Mouse (Mus musculus) liver, embryonic 12.5 days (tissue): ENCODE results near the gene Zic5. TPM values are rescaled to one million over a fixed set of nuclear protein-coding genes. Genes with fewer than 3 reads are reported as not detected.

Experiments used
- ATAC-seq: fragments of 200-750 bp; cut with Nextera tagmentation; 2 replicates; pipeline ENCODE4 v1.8.0; 2017; ENCODE audit warnings: moderate number of reproducible peaks, mild to moderate bottlenecking, moderate library complexity
- H3K27ac ChIP-seq: fragments of 300-500 bp; sonication (generic); 2 replicates; pipeline ENCODE4 v1.5.1; 2016; ENCODE audit warnings: mild to moderate bottlenecking
- H3K27me3 ChIP-seq: fragments of 300-500 bp; sonication (generic); replicated peaks from 2 replicates; pipeline ENCODE4 v1.6.1; 2016; ENCODE audit warnings: mild to moderate bottlenecking, moderate library complexity
- H3K36me3 ChIP-seq: fragments of 300-500 bp; sonication (generic); 2 replicates; pipeline ENCODE4 v1.6.1; 2016; ENCODE audit warnings: mild to moderate bottlenecking, moderate library complexity
- H3K4me1 ChIP-seq: fragments of 300-500 bp; sonication (generic); 2 replicates; pipeline ENCODE4 v1.6.1; 2016
- H3K4me2 ChIP-seq: fragments of 300-500 bp; sonication (generic); 2 replicates; pipeline ENCODE4 v1.6.1; 2016; ENCODE audit warnings: mild to moderate bottlenecking, moderate library complexity
- H3K4me3 ChIP-seq: fragments of 300-500 bp; sonication (generic); 2 replicates; pipeline ENCODE4 v1.5.1; 2016; ENCODE audit warnings: mild to moderate bottlenecking, moderate library complexity
- H3K9ac ChIP-seq: fragments of 300-500 bp; sonication (generic); 2 replicates; pipeline ENCODE4 v1.6.1; 2016; ENCODE audit warnings: mild to moderate bottlenecking, moderate library complexity
- H3K9me3 ChIP-seq: fragments of 300-500 bp; sonication (generic); replicated peaks from 2 replicates; pipeline ENCODE4 v1.6.1; 2016; ENCODE audit warnings: mild to moderate bottlenecking, moderate library complexity
- WGBS: fragments of 180-500 bp; shearing (Covaris S2); methylation state at CpG from one replicate; pipeline ENCODE4 v1.1.7; 2016; ENCODE audit not compliant: insufficient replicate concordance; 5-methylcytosine and 5-hydroxymethylcytosine counted together
- polyA plus RNA-seq: library from polyadenylated mRNA; unstranded; fragments of >200 nt; fragmentation: Nextera tagmentation; extraction: Ambion mirVana; gene quantifications from 2 replicates; pipeline ENCODE4 v1.2.1, GENCODE M21; 2016

Zic5 gene
- polyA plus RNA-seq, 1 experiment from 2014 or later = not detected

DNA sequence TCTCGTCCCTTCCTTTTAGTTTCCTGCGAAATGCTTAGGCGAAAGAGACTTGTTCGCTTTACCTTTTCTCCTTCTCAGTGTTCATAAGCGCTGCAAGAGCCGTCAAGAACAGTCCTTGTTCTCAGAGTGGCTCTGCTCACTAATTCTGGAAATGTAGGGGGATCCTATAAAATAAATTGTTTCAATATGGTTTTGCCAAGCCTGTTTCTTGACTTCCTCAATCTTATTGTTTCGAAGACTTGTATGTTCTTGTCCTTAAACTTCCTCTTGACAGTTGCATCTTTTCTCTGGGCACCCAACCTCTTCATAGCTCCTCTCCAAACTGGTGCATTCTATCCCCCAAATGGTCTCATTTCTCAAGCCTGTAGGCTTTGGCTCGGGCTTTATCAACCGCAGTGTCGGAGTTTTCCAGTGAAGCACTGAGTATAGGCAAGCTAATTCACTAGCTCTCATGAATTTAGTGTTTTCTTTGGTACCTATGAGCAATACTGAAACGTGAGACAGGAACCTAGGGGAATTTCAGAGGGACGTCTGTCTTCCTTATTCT is 20.2 kb upstream of the Zic5 start:
- no peak overlapping the region for H3K4me2 ChIP-seq
- no peak overlapping the region for H3K27ac ChIP-seq
- 5% methylated on average over 12 of the region's 12 CpGs for WGBS
- peaks cover 87% of the 10 kb centered on the region for H3K27me3 ChIP-seq
- H3K4me1 ChIP-seq = peaks cover 5% of the 10 kb centered on the region
- no peak for ATAC-seq
- H3K9me3 ChIP-seq = no peaks in the 10 kb centered on the region
- no peaks in the 10 kb centered on the region for H3K36me3 ChIP-seq
- no peak overlapping the region for H3K4me3 ChIP-seq
- H3K9ac ChIP-seq = no peak overlapping the region

DNA sequence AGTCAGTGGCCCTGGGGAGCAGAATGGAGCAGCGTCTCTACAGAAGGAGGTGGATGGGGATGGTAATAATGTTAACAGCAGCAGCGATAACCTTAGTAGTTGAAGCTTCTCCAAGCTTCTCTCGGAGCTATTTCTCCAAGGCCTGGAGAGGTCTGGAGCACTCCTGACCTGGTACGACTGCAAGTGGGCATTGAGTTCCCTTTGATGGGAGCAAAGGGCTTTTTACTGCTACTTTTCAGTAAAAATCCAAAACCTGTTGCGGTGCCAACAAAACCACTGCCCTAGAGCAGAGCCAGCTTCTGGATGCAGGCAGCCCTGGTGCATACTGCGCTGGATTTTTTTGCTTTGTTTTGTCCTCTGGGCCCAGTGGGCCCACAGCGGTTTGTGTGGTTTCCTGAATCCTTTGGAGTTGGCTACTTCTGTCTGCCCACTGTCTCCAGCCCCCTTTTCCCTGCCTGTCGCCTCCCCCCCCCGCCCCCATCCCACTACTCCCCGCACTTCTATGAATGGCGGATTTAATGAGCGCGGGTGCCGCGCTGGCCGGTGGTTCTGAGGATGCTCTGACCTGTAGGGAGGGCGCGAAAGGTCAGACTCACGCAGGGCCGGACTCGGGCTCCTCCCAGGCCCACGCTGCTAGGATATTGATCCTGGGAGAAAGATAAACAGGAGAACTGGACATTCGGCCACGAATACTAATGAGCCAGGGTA is 19.5 kb upstream of the Zic5 start:
- Histone ChIP-seq H3K9ac (no peak overlapping the region), H3K4me1 (no peaks in the 10 kb centered on the region), H3K4me2 (no peak overlapping the region), H3K36me3 (no peaks in the 10 kb centered on the region), H3K27me3 (peaks cover 87% of the 10 kb centered on the region), H3K4me3 (no peak overlapping the region), H3K9me3 (no peaks in the 10 kb centered on the region), H3K27ac (no peak overlapping the region)
- 2% methylated on average over 24 of the region's 24 CpGs for WGBS
- no peak for ATAC-seq

DNA sequence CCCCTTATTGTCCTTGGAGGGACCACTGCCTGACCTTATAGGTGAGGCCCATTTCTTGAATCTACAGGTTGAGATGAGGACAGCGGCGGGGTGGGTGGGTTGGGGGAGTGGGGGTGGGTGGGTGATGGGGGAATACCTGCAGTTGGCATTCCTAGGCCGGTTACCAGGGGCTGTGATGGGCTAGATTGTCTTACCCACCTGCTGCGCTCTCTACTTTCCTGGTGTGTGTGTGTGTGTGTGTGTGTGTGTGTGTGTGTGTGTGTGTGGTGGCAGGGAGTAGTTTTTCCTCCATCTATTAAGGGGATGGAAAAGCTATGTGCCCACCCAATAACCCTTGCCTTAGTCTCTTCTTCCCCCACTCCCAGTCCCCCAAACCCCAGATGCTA is 19.0 kb upstream of the Zic5 start:
- no peak for ATAC-seq
- Histone ChIP-seq H3K27ac (no peak overlapping the region), H3K27me3 (peaks cover 87% of the 10 kb centered on the region), H3K9me3 (no peaks in the 10 kb centered on the region), H3K4me2 (no peak overlapping the region), H3K9ac (no peak overlapping the region), H3K4me1 (no peaks in the 10 kb centered on the region), H3K36me3 (no peaks in the 10 kb centered on the region), H3K4me3 (no peak overlapping the region)
- WGBS = 11% methylated on average over 4 of the region's 4 CpGs

DNA sequence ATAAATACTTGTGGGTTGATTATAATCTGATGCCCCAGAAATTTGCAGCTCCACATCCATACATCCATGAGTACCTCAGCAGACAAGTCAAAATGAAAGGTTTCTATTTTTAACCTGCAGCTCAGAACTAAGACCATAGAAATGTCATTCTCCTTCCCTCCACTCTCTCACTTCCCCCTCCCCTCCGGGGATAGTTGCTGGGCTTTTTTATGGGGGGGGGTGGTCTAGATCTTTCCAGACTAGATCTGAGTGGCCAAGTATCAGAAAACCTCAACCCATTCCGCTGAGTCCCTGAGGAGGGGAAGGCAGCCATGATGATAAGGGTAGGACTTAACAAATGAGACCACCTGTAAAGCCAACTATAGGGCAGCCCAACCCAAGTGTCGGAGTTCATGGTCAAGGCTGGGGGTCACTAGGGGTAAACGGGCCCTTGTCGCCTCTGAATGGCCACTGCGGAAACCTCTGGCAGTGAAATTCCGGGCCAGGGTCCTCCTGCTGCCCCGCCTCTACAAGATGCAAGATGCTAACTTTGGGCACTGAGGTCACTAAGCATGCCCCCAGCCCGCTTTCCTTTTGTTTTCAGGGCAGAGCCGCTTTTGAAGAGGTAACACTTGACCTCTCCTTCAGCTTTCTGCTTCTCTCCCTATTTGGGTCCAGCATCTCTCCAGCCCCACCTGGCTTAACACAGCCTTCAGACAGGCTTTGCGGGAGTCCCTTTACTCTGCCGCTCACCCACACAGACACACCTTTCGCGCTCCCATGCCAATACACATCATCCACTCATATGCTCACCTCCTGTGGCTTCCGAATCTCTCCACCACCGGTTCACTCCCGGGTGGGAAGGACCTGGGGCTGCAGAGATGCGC is 18.3 kb upstream of the Zic5 start:
- Histone ChIP-seq H3K4me1 (no peaks in the 10 kb centered on the region; the same call in 1 of the 2 replicates), H3K9me3 (no peaks in the 10 kb centered on the region), H3K27ac (no peak overlapping the region), H3K4me2 (no peak overlapping the region), H3K27me3 (peaks cover 87% of the 10 kb centered on the region), H3K4me3 (no peak overlapping the region), H3K36me3 (no peaks in the 10 kb centered on the region), H3K9ac (no peak overlapping the region)
- no peak for ATAC-seq
- 3% methylated on average over 18 of the region's 18 CpGs for WGBS

DNA sequence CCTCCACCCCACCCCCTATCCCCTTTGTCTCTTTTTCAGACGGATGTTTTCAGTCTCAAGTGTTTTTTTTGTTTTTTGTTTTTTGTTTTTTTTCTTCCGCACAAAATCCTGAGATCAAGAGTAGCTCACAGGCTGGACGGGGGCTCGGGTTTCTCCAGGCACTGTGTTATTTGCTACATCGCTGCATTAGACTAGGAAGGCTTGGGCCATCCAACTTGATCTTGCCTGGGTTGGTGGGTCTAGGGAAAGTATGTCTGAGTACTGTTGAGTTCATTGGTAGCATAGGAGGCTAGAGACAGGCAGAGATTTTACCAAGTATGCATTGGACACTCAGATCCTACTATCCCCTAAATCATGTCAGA is 17.5 kb upstream of the Zic5 start:
- no peak for ATAC-seq
- no peak overlapping the region for H3K4me2 ChIP-seq

DNA sequence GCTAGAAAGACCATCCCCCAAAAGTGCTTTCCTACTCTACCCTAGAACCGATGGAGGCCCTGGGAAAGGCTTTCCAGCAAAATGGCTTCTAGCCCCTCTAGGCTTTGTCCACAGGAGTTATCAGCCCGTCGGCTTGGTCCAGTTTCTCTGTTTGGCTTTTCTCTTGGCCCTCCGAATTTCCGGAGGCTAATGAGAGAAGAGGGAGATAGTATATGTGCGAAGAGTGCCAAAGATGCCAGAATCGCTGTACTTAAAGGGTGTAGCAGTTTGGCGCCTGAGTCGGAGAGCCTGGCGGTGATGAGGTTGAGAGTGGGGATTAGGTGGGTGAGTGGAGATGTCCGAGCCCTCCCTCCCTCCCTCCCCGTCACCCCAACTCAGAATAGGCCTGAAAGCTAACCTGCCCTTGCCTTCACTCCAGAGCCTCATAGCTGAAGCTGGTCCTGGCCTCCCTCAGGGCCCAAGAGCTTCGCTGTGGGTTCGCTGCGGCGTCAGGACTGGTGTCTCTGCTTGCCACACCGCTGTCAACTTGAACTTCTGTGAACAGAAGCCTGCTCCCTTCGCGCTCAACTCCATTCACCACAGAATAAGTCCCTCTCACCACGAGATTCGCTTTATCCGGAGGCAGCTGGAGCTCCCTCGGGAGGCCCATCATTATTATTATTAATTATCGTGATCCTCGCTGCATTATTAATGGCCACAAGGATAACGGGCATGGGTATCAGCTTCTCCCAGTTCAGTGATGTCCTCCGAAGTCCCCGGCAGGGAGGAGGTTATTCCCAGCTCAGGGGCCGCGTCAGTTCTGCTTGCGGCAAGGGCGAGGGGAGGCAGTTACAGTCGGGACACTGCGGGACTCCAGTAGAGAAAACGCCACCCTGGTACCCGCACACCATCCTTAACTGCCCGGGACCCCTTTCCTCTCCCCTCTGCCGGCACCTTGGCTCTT is 16.9 kb upstream of the Zic5 start:
- H3K4me3 ChIP-seq = no peak overlapping the region
- no peaks in the 10 kb centered on the region for H3K36me3 ChIP-seq
- no peak overlapping the region for H3K4me2 ChIP-seq
- H3K27ac ChIP-seq = no peak overlapping the region
- no peaks in the 10 kb centered on the region for H3K9me3 ChIP-seq
- no peaks in the 10 kb centered on the region; the same call in none of the 2 replicates for H3K4me1 ChIP-seq
- 3% methylated on average over 38 of the region's 38 CpGs for WGBS
- no peak for ATAC-seq
- H3K27me3 ChIP-seq = peaks cover 98% of the 10 kb centered on the region
- H3K9ac ChIP-seq = no peak overlapping the region

More for the DNA sequence above, 17.5 kb upstream of the Zic5 start:
- Histone ChIP-seq H3K27ac (no peak overlapping the region), H3K4me3 (no peak overlapping the region), H3K4me1 (no peaks in the 10 kb centered on the region; the same call in none of the 2 replicates), H3K36me3 (no peaks in the 10 kb centered on the region), H3K9ac (no peak overlapping the region), H3K27me3 (peaks cover 94% of the 10 kb centered on the region), H3K9me3 (no peaks in the 10 kb centered on the region)
- WGBS = 6% methylated on average over 5 of the region's 5 CpGs

DNA sequence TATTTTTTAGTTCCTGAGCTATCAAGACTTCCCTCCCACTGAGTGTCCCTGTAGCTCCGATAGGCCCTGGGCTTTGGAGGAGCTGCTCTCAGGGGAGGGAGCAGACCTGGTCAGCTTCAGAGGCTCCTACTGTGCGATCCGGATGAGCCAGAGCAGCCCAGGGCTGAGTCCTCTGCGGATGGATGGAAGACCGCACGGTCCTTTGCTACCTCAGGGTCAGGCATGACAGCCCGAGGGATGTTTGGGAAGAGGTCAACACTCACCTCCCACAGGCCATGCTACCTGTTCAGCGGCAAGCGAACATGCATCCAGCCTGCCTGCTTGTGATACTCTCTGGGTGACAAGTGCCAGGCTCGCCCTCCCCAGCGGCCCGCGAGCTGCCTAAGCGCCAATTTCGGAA is 15.7 kb upstream of the Zic5 start:
- H3K9ac ChIP-seq = no peak overlapping the region
- H3K4me3 ChIP-seq = no peak overlapping the region
- no peak overlapping the region for H3K27ac ChIP-seq
- WGBS = 9% methylated on average over 15 of the region's 15 CpGs
- no peak for ATAC-seq
- H3K4me1 ChIP-seq = no peaks in the 10 kb centered on the region; the same call in none of the 2 replicates
- peaks cover 100% of the 10 kb centered on the region for H3K27me3 ChIP-seq
- no peak overlapping the region for H3K4me2 ChIP-seq
- H3K36me3 ChIP-seq = no peaks in the 10 kb centered on the region
- no peaks in the 10 kb centered on the region for H3K9me3 ChIP-seq

DNA sequence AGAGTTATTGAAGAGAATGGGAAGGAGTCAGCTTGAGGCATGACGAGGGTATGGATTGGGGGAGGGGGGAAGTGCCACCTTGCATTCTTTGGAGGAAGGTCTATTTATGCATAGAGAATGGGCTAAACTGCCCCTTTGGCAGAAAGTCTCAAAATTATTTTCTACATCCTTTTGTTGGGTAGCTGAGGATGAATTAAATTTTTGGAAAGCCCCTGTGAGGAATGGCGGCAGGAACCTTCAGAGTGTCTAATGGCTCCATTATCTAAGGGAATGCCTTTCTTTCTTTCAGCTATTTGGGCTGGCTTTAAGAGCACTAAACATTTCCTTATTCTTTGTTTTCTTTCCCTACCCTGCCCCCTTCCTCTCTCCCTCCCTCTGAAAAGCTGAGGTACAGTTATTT is 14.9 kb upstream of the Zic5 start:
- H3K4me2 ChIP-seq = no peak overlapping the region

DNA sequence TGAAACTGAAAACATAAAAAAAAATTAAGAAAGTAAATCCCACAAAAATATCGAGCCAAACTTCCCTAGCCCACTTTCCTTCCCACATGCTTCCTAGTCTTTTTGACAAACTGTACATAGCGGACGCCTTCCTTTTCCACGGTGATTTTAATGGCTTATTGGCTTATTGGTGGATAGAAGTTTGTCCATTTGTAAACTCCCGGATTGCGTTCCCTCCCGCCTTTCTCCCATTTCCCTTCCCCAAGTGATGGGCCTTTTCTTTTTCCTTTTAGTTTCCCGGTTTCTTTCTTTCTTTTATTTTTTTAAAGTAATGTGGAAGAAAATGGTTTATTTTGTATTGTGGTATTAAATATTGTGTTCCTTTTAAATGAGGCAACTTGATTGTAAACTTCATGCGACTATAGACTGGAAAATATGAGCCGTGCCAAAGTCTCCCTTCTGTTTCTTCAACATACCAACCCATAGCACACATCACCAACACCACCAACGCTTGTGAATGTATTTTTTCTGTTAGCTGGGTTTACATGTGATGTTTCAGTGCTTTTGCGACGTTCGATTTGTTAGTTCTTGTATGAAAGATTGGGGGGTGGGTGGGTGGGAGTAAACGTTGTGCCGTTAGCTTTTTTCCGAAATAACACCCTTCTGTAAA is 14.1 kb upstream of the Zic5 start:
- H3K4me3 ChIP-seq = no peak overlapping the region
- H3K27me3 ChIP-seq = peaks cover 100% of the 10 kb centered on the region
- WGBS = 27% methylated on average over 17 of the region's 17 CpGs
- H3K9ac ChIP-seq = no peak overlapping the region
- no peak for ATAC-seq
- H3K4me2 ChIP-seq = no peak overlapping the region
- H3K36me3 ChIP-seq = no peaks in the 10 kb centered on the region
- H3K27ac ChIP-seq = no peak overlapping the region
- peaks cover 14% of the 10 kb centered on the region for H3K4me1 ChIP-seq
- no peaks in the 10 kb centered on the region for H3K9me3 ChIP-seq

More for the DNA sequence above, 14.9 kb upstream of the Zic5 start:
- Histone ChIP-seq H3K4me3 (no peak overlapping the region), H3K27ac (no peak overlapping the region), H3K4me1 (peaks cover 6% of the 10 kb centered on the region), H3K36me3 (no peaks in the 10 kb centered on the region), H3K9me3 (no peaks in the 10 kb centered on the region), H3K9ac (no peak overlapping the region), H3K27me3 (peaks cover 100% of the 10 kb centered on the region)
- 13% methylated on average over 2 of the region's 2 CpGs for WGBS
- no peak for ATAC-seq

DNA sequence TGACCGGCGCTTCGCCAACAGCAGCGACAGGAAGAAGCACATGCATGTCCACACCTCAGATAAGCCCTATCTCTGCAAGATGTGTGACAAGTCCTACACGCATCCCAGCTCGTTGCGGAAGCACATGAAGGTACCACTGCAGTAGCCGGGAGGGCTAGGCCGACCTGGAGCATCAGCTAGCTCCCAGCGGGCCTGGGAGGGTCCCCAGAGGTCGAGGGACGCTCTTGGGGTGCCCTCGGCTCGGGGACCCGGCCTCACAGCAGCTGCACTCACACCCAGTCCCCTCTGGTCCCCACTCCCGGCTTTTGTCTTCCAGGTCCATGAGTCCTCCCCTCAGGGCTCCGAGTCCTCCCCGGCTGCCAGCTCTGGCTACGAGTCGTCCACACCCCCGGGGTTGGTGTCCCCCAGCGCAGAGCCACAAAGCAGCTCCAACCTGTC is 13.1 kb upstream of the Zic5 start:
- H3K4me1 ChIP-seq = peaks cover 20% of the 10 kb centered on the region
- H3K9me3 ChIP-seq = no peaks in the 10 kb centered on the region
- 2% methylated on average over 22 of the region's 22 CpGs for WGBS
- ATAC-seq = no peak
- peaks cover 100% of the 10 kb centered on the region for H3K27me3 ChIP-seq
- no peaks in the 10 kb centered on the region for H3K36me3 ChIP-seq
- H3K4me3 ChIP-seq = no peak overlapping the region
- no peak overlapping the region for H3K4me2 ChIP-seq
- H3K9ac ChIP-seq = no peak overlapping the region
- no peak overlapping the region for H3K27ac ChIP-seq

DNA sequence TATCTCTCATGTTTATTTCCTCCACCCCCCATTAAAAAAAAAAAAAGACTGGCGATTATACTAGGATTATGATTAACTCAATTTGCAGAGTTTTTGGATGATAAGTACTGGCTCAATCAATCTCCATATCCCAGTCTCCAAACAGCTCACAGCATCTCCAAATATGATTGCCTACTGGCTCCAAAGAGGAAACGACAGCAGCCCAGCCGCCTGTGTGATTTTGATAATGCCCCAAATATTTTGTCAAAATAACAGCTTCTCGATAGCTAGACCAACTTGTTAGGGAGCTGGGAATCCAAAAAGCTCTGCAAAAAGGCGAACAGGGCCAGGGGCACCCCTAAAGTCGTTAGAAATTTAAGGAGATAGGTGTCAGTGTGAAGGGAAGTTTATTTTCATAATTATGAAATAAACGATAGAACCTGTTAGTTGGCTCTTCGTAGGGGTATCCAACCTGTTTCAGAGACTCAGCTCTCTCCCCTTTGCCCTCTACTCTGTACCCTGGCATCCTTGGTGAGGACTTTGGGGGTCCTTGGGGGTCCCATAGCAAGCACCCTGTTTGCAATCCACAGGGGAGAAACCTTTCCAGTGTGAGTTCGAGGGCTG is 12.6 kb upstream of the Zic5 start:
- Histone ChIP-seq H3K27ac (no peak overlapping the region), H3K4me2 (no peak overlapping the region), H3K4me3 (no peak overlapping the region), H3K36me3 (no peaks in the 10 kb centered on the region), H3K9me3 (no peaks in the 10 kb centered on the region), H3K9ac (no peak overlapping the region), H3K4me1 (peaks cover 20% of the 10 kb centered on the region), H3K27me3 (peaks cover 100% of the 10 kb centered on the region)
- ATAC-seq = no peak
- WGBS = 2% methylated on average over 9 of the region's 9 CpGs
